Mouse (Mus musculus) ES-E14 (cell line): ENCODE measurements around the gene Kat14. TPM values are rescaled to one million over a fixed set of nuclear protein-coding genes. Genes with fewer than 3 reads are reported as not detected.

Experiments
- DNase-seq: peaks from one replicate; pipeline ENCODE4 v3.0.0-alpha.2; 2013; ENCODE audit warnings: low read depth, low spot score
- H3K27ac ChIP-seq: 2 replicates; pipeline ENCODE4 v1.5.1; 2012; ENCODE audit warnings: low read depth, mild to moderate bottlenecking, low read length, moderate library complexity, mixed read lengths; ENCODE audit not compliant: poor library complexity, insufficient read depth, severe bottlenecking
- H3K36me3 ChIP-seq: 2 replicates; pipeline ENCODE4 v1.6.1; 2012; ENCODE audit warnings: mild to moderate bottlenecking, low read length, moderate library complexity, mixed read lengths; ENCODE audit not compliant: control insufficient read depth, poor library complexity, insufficient read depth, severe bottlenecking
- H3K4me1 ChIP-seq, 2 experiments: fragments of 150-350 bp in 1 of 2; sonication (generic) in 1 of 2; 2 replicates each; pipeline ENCODE4 v1.6.1; 2012; ENCODE audit warnings: low read length in 2 of 2, mild to moderate bottlenecking in 1 of 2, mixed read lengths in 1 of 2; ENCODE audit not compliant: control insufficient read depth in 2 of 2, insufficient read depth in 2 of 2, poor library complexity in 1 of 2
- H3K4me3 ChIP-seq, 2 experiments: fragments of 150-350 bp in 1 of 2; sonication (generic) in 1 of 2; 2 replicates each; pipeline ENCODE4 v1.5.1; 2012; ENCODE audit warnings: low read length in 2 of 2, low read depth in 1 of 2, mild to moderate bottlenecking in 1 of 2, mixed read lengths in 1 of 2; ENCODE audit not compliant: insufficient read depth in 1 of 2, poor library complexity in 1 of 2, severe bottlenecking in 1 of 2
- H3K9ac ChIP-seq: 2 replicates; pipeline ENCODE4 v1.6.1; 2012; ENCODE audit warnings: low read depth, mild to moderate bottlenecking, low read length, mixed read lengths; ENCODE audit not compliant: poor library complexity, insufficient read depth, severe bottlenecking
- H3K9me3 ChIP-seq: fragments of 150-350 bp; sonication (generic); 2 replicates; pipeline ENCODE4 v1.6.1; 2012; ENCODE audit warnings: low read depth, mild to moderate bottlenecking, low read length; ENCODE audit not compliant: control insufficient read depth, insufficient read depth
- CHD2 ChIP-seq: IDR thresholded peaks from 2 replicates; pipeline ENCODE4 v1.6.1; 2014; ENCODE audit warnings: mild to moderate bottlenecking, low read depth, low read length, inconsistent platforms
- HCFC1 ChIP-seq: IDR thresholded peaks from 2 replicates; pipeline ENCODE4 v1.6.1; 2012; ENCODE audit warnings: low read length, inconsistent platforms, borderline replicate concordance; ENCODE audit not compliant: insufficient read depth
- MAFK ChIP-seq: IDR thresholded peaks from 2 replicates; pipeline ENCODE4 v1.6.1; 2014; ENCODE audit warnings: mild to moderate bottlenecking, low read depth, low read length, inconsistent platforms; ENCODE audit not compliant: insufficient read depth
- ZC3H11A ChIP-seq: IDR thresholded peaks from 2 replicates; pipeline ENCODE4 v1.6.1; 2012; ENCODE audit warnings: low read depth, mild to moderate bottlenecking, inconsistent platforms, low read length, borderline replicate concordance
- ZNF384 ChIP-seq: IDR thresholded peaks from 2 replicates; pipeline ENCODE4 v1.6.1; 2012; ENCODE audit warnings: low read depth, low read length, inconsistent platforms
- in situ Hi-C, 2 experiments: fragments of 600-800 bp; cut with MboI; formaldehyde crosslinking; loops; one replicate each; pipeline ENCODE4 v1.15.1; 2025; ENCODE audit warnings: low sequenced_read_pairs in 2 of 2, inconsistent platforms in 1 of 2; ENCODE audit not compliant: unreplicated experiment in 2 of 2
- total RNA-seq: library from RNA; depleted of rRNA; stranded (reverse); fragments of 300-350 nt; gene quantifications from 2 replicates; pipeline ENCODE4 v1.2.3, GENCODE M21; 2012

The Kat14 gene
- total RNA-seq, 1 experiment = 37.7 TPM

GRCm38 (mm10) chr2:144422094-144422675 lies 53.4 kb downstream of the Kat14 start:
- DNase-seq = no peak
- in situ Hi-C loops = no loop called here
- no peak overlapping the region for H3K9ac ChIP-seq
- no peaks in the 10 kb centered on the region for H3K36me3 ChIP-seq
- H3K4me3 ChIP-seq = no peak overlapping the region
- peaks cover 2 to 9% of the 10 kb centered on the region in 2 experiments; a peak in 2 of 4 replicates for H3K4me1 ChIP-seq
- H3K9me3 ChIP-seq = no peaks in the 10 kb centered on the region
- TF ChIP-seq MAFK = no peak
- no peak for TF ChIP-seq CHD2
- TF ChIP-seq ZNF384 = no peak
- no peak for TF ChIP-seq ZC3H11A
- TF ChIP-seq HCFC1 = no peak
- no peak overlapping the region for H3K27ac ChIP-seq

- H3K9me3 ChIP-seq = no peaks in the 10 kb centered on the region
- no peak overlapping the region for H3K27ac ChIP-seq
- TF ChIP-seq MAFK (no peak), ZNF384 (no peak), CHD2 (no peak), HCFC1 (no peak), ZC3H11A (no peak)
- DNase-seq = no peak
- no peak overlapping the region for H3K4me3 ChIP-seq
- H3K36me3 ChIP-seq = no peaks in the 10 kb centered on the region
- no peaks in the 10 kb centered on the region for H3K4me1 ChIP-seq
- H3K9ac ChIP-seq = no peak overlapping the region
- in situ Hi-C loops = no loop called here
Observed at GRCm38 (mm10) chr2:144425761-144426160, 57.0 kb downstream of the Kat14 start.

DNA sequence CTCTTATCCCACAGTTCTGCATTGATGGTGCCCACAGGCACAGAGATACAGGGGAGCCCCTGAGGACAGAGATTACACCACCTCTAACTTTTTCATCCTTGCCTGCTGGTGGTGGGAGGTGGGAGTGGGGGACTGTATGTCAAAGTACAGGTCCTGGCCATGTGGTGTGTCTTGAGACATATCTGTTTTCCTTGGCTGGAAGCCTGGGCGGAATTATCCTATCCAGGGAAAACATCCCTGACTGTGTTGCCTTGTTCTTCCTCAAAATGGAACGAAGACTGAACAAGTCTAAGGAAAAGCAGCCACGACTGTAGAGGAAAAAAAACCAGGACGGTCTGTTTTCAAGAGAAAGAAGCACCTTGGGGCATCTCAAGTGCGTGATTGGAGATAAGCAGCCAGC lies 59.1 kb downstream of the Kat14 start:
- no peak overlapping the region for H3K4me3 ChIP-seq
- H3K9ac ChIP-seq = no peak overlapping the region
- H3K9me3 ChIP-seq = no peaks in the 10 kb centered on the region

GRCm38 (mm10) chr2:144428659-144429058 lies 59.9 kb downstream of the Kat14 start:
- in situ Hi-C loops = no loop called here

More for the DNA sequence above, 59.1 kb downstream of the Kat14 start:
- DNase-seq = no peak
- Histone ChIP-seq H3K4me1 (peaks cover 0 to 2% of the 10 kb centered on the region in 2 experiments; a peak in 1 of 4 replicates), H3K27ac (no peak overlapping the region), H3K36me3 (no peaks in the 10 kb centered on the region)
- TF ChIP-seq ZNF384 = no peak
- TF ChIP-seq HCFC1 = no peak
- TF ChIP-seq MAFK = no peak
- TF ChIP-seq CHD2 = no peak
- TF ChIP-seq ZC3H11A = no peak
- in situ Hi-C loops = no loop called here

More at GRCm38 (mm10) chr2:144428659-144429058, 59.9 kb downstream of the Kat14 start:
- Histone ChIP-seq H3K9me3 (no peaks in the 10 kb centered on the region), H3K4me3 (no peak overlapping the region), H3K27ac (no peak overlapping the region), H3K9ac (no peak overlapping the region), H3K4me1 (peaks cover 0 to 2% of the 10 kb centered on the region in 2 experiments; a peak in 1 of 4 replicates), H3K36me3 (no peaks in the 10 kb centered on the region)
- TF ChIP-seq ZNF384 = no peak
- TF ChIP-seq HCFC1 = no peak
- no peak for TF ChIP-seq ZC3H11A
- TF ChIP-seq CHD2 = no peak
- no peak for TF ChIP-seq MAFK
- DNase-seq = no peak
